ENCODE assay signal across 29 mouse cellular contexts in the genomic region with DNA sequence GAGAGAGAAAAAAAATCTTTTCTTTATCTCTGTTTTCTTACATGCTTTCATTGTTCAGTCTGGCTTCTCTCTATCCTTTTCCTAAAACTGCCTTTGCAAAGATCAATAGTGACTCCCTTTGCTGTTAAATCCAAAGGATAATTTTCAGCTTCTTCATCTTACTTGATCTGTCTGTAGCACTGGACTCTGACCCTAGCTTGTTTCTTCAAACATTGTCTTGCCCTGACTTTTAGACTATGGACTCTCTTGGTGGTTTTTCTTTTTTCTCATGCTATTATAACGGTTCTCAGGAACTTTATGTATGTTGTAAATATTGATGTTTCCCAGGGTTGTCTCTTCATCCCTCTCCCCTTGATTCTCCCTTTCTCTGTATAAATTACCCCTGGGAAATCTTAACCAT.
"Had no signal": no experiment of that assay in that cellular context is flagged by ENCODE, and none has a peak within 500 bp of the region (broad histone marks: within the 10 kb centered on the region; RNA-seq: fewer than 3 reads in every experiment).

No protein-coding gene starts in this region.

- H3K9ac ChIP-seq: heart, embryonic 12.5 days; heart, embryonic 13.5 days; heart, embryonic 15.5 days; hindbrain, embryonic 12.5 days; hindbrain, embryonic 13.5 days; hindbrain, embryonic 14.5 days; hindbrain, embryonic 15.5 days; intestine, embryonic 15.5 days had no signal

- H3K4me3 ChIP-seq: heart, adult 2 months; heart, embryonic 10.5 days; heart, embryonic 12.5 days; heart, embryonic 13.5 days; heart, embryonic 15.5 days; hindbrain, embryonic 10.5 days; hindbrain, embryonic 12.5 days; hindbrain, embryonic 13.5 days; hindbrain, embryonic 15.5 days; intestine, embryonic 15.5 days; layer of hippocampus, adult 2 months; left cerebral cortex, adult 2 months had no signal

- ATAC-seq: hindbrain, embryonic 16.5 days; hindbrain, postnatal 0 days; inflammation-experienced regulatory T-cells, adult 6 months; intestine, embryonic 15.5 days had no signal

- H3K9me3 ChIP-seq: heart, embryonic 10.5 days; heart, embryonic 12.5 days; heart, embryonic 13.5 days; heart, embryonic 15.5 days; hindbrain, embryonic 10.5 days; hindbrain, embryonic 12.5 days; hindbrain, embryonic 13.5 days; hindbrain, embryonic 15.5 days; intestine, embryonic 15.5 days had no signal

- H3K27me3 ChIP-seq: heart, embryonic 12.5 days; heart, embryonic 13.5 days; heart, embryonic 15.5 days; hindbrain, embryonic 12.5 days; hindbrain, embryonic 13.5 days; hindbrain, embryonic 15.5 days; intestine, embryonic 15.5 days had no signal

- H3K27ac ChIP-seq: heart, adult 2 months; heart, embryonic 10.5 days; heart, embryonic 13.5 days; heart, embryonic 15.5 days; hindbrain, embryonic 10.5 days; hindbrain, embryonic 12.5 days; hindbrain, embryonic 13.5 days; hindbrain, embryonic 14.5 days; hindbrain, embryonic 15.5 days; hindbrain, postnatal 0 days; intestine, embryonic 15.5 days; kidney, postnatal 0 days; layer of hippocampus, adult 2 months; left cerebral cortex, adult 2 months had no signal

- DNase-seq: heart, adult 2 months; heart, postnatal 10 days; heart, postnatal 14 days; heart, postnatal 36 days; heart, postnatal 4 days; kidney, adult 18-20 months; kidney, postnatal 10 days; kidney, postnatal 14 days; kidney, postnatal 25 days; kidney, postnatal 4 days; layer of hippocampus, adult 9-11 months; layer of hippocampus, postnatal 36 days had no signal

- H3K4me2 ChIP-seq: heart, embryonic 11.5 days; heart, embryonic 12.5 days; heart, embryonic 13.5 days; heart, embryonic 15.5 days; hindbrain, embryonic 12.5 days; hindbrain, embryonic 13.5 days; hindbrain, embryonic 14.5 days; hindbrain, embryonic 15.5 days; intestine, embryonic 15.5 days had no signal

- H3K36me3 ChIP-seq: heart, embryonic 10.5 days; heart, embryonic 12.5 days; heart, embryonic 13.5 days; heart, embryonic 15.5 days; hindbrain, embryonic 10.5 days; hindbrain, embryonic 12.5 days; hindbrain, embryonic 13.5 days; hindbrain, embryonic 15.5 days; intestine, embryonic 15.5 days had no signal

- H3K4me1 ChIP-seq: heart, embryonic 15.5 days; hindbrain, embryonic 12.5 days; hindbrain, embryonic 13.5 days; hindbrain, embryonic 15.5 days; intestine, embryonic 15.5 days had no signal
